Mouse (Mus musculus) brain, embryonic 14.5 days (tissue): ENCODE results near the gene Rara.
"Not testable (repeated sequence)": the region's sequence is repeated elsewhere in the genome, so short reads cannot be mapped to it uniquely, and the experiment has no call there.

Experiments used
- CTCF ChIP-seq: fragments of 200-500 bp; IDR thresholded peaks from 2 replicates; pipeline ENCODE4 v1.5.1; 2012; ENCODE audit warnings: inconsistent platforms, mild to moderate bottlenecking, moderate library complexity, borderline replicate concordance; ENCODE audit not compliant: insufficient read depth, insufficient read length; ENCODE audit errors: extremely low read depth
- POLR2A ChIP-seq: fragments of 200-500 bp; IDR thresholded peaks from 2 replicates; pipeline ENCODE4 v1.6.1; 2012; ENCODE audit warnings: mild to moderate bottlenecking, inconsistent platforms, borderline replicate concordance; ENCODE audit not compliant: poor library complexity, insufficient read depth, insufficient read length, severe bottlenecking; ENCODE audit errors: extremely low read depth

GRCm38 (mm10) chr11:98922307-98922706, 5.3 kb upstream of the Rara start:
- not testable (repeated sequence) for TF ChIP-seq POLR2A
- TF ChIP-seq CTCF = peak; percentile 70
